Comparison of ENCODE assay signal across 13 mouse cellular contexts in the genomic region with DNA sequence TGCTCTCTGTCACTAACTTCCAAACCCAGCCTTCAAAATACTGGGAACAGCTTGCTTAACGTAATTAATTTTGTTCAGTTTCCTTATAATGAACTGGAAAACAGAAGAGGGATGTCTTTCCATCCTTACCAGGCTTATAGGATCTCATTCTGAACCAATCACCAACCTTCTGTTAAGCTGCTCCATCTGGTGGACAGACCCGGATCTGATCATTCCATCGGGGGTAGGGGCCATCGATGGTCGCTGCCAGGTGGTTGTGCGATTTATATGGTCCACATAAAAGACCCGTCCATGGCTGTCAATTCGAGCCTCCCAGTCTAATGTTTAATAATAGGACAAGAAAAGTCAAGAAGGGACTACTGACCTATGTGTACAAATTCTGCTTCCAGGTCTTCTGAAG.
DNase-seq lines count a peak whose midpoint lies in the region; ATAC-seq and TF ChIP-seq lines count a peak whose summit lies in the region.
"Had no signal": no experiment of that assay in that cellular context is flagged by ENCODE, and none has a peak within 500 bp of the region (broad histone marks: within the 10 kb centered on the region; RNA-seq: fewer than 3 reads in every experiment).

No protein-coding gene starts in this region.

- no peaks in the 10 kb centered on the region for H3K27me3 ChIP-seq in kidney, adult 2 months (replicated peaks; ENCODE audit: control insufficient read depth, insufficient read depth, low read length)
- H3K27me3 ChIP-seq in kidney, embryonic 16.5 days (ENCODE audit: insufficient read depth, low read length) = no peaks in the 10 kb centered on the region
- H3K27me3 ChIP-seq in midbrain, embryonic 14.5 days (ENCODE audit: control insufficient read depth, insufficient read depth, low read length) = no peaks in the 10 kb centered on the region
- no peaks in the 10 kb centered on the region for H3K27me3 ChIP-seq in midbrain, embryonic 13.5 days
- H3K27me3 ChIP-seq: kidney, embryonic 15.5 days; neural tube, embryonic 13.5 days had no signal

- no peak overlapping the region for H3K9ac ChIP-seq in kidney, embryonic 16.5 days (replicated peaks; ENCODE audit: low read length)
- no peak overlapping the region for H3K9ac ChIP-seq in midbrain, embryonic 14.5 days (replicated peaks; ENCODE audit: low read length)
- H3K9ac ChIP-seq in midbrain, embryonic 13.5 days (replicated peaks) = no peak overlapping the region
- H3K9ac ChIP-seq: kidney, embryonic 15.5 days; neural tube, embryonic 13.5 days had no signal

- H3K9me3 ChIP-seq in kidney, embryonic 16.5 days (ENCODE audit: low read length) = no peaks in the 10 kb centered on the region
- no peaks in the 10 kb centered on the region for H3K9me3 ChIP-seq in midbrain, embryonic 14.5 days (ENCODE audit: control insufficient read depth, low read length)
- H3K9me3 ChIP-seq in midbrain, embryonic 13.5 days = no peaks in the 10 kb centered on the region
- H3K9me3 ChIP-seq: forebrain, embryonic 10.5 days; kidney, embryonic 15.5 days; neural tube, embryonic 13.5 days had no signal

- no peak overlapping the region for H3K4me2 ChIP-seq in kidney, embryonic 16.5 days (replicated peaks; ENCODE audit: low read depth, low read length)
- H3K4me2 ChIP-seq in midbrain, embryonic 14.5 days (ENCODE audit: low read length) = no peak overlapping the region
- H3K4me2 ChIP-seq in midbrain, embryonic 13.5 days (replicated peaks) = no peak overlapping the region
- H3K4me2 ChIP-seq: kidney, embryonic 15.5 days; neural tube, embryonic 13.5 days had no signal

- no peak for DNase-seq in kidney, adult 2 months
- peak; percentile 8 for DNase-seq in midbrain, embryonic 14.5 days
- DNase-seq in MN1 (ENCODE audit: low spot score) = peak; percentile 6
- DNase-seq in retina, embryonic 14.5 days (ENCODE audit: low spot score) = peak; percentile 25
- DNase-seq: cerebellum, postnatal 36 days; heart, postnatal 36 days; lung, postnatal 10 days had no signal

- no peak for TF ChIP-seq POLR2A in kidney, adult 2 months (IDR thresholded peaks at IDR 0.05; ENCODE audit: low read depth, low read length)

- no peaks in the 10 kb centered on the region for H3K36me3 ChIP-seq in kidney, adult 2 months (ENCODE audit: control insufficient read depth, insufficient read depth, low read length)
- no peaks in the 10 kb centered on the region for H3K36me3 ChIP-seq in kidney, embryonic 16.5 days (ENCODE audit: insufficient read depth, low read length)
- H3K36me3 ChIP-seq in midbrain, embryonic 14.5 days (ENCODE audit: control insufficient read depth, insufficient read depth, low read length) = peaks cover 12% of the 10 kb centered on the region
- peaks cover 30% of the 10 kb centered on the region for H3K36me3 ChIP-seq in midbrain, embryonic 13.5 days
- H3K36me3 ChIP-seq: forebrain, embryonic 10.5 days; kidney, embryonic 15.5 days had no signal

- WGBS in kidney, adult 2 months = 30% methylated on average over 8 of the region's 8 CpGs
- 29% methylated on average over 8 of the region's 8 CpGs for WGBS in kidney, embryonic 16.5 days
- WGBS in midbrain, embryonic 14.5 days = 29% methylated on average over 8 of the region's 8 CpGs
- 34% methylated on average over 8 of the region's 8 CpGs for WGBS in midbrain, embryonic 13.5 days

- no peak overlapping the region for H3K4me3 ChIP-seq in kidney, adult 2 months (ENCODE audit: insufficient read depth, low read depth, low read length)
- H3K4me3 ChIP-seq in kidney, embryonic 16.5 days (ENCODE audit: low read length) = no peak overlapping the region
- H3K4me3 ChIP-seq in midbrain, embryonic 14.5 days (replicated peaks; ENCODE audit: low read depth, low read length) = no peak overlapping the region
- no peak overlapping the region for H3K4me3 ChIP-seq in midbrain, embryonic 13.5 days (replicated peaks)
- H3K4me3 ChIP-seq: forebrain, embryonic 10.5 days; kidney, embryonic 15.5 days; neural tube, embryonic 13.5 days had no signal

- ATAC-seq in kidney, embryonic 16.5 days (ENCODE audit: low FRiP score, low TSS enrichment) = no peak
- ATAC-seq in midbrain, embryonic 14.5 days (ENCODE audit: low FRiP score, low TSS enrichment) = no peak
- no peak for ATAC-seq in midbrain, embryonic 13.5 days
- ATAC-seq in granulocyte monocyte progenitor cell, adult 5-6 weeks (replicated peaks; ENCODE audit: poor library complexity, severe bottlenecking) = no peak

- H3K4me1 ChIP-seq in kidney, adult 2 months (ENCODE audit: control insufficient read depth, insufficient read depth, low read length) = no peaks in the 10 kb centered on the region
- no peaks in the 10 kb centered on the region for H3K4me1 ChIP-seq in kidney, embryonic 16.5 days (ENCODE audit: insufficient read depth, low read length)
- no peaks in the 10 kb centered on the region for H3K4me1 ChIP-seq in midbrain, embryonic 14.5 days (ENCODE audit: control insufficient read depth, insufficient read depth, low read length)
- H3K4me1 ChIP-seq in midbrain, embryonic 13.5 days (replicated peaks) = no peaks in the 10 kb centered on the region
- H3K4me1 ChIP-seq: forebrain, embryonic 10.5 days; kidney, embryonic 15.5 days; neural tube, embryonic 13.5 days had no signal

- no peak overlapping the region for H3K27ac ChIP-seq in kidney, adult 2 months (ENCODE audit: insufficient read depth, low read depth, low read length)
- no peak overlapping the region for H3K27ac ChIP-seq in kidney, embryonic 16.5 days (ENCODE audit: low read length)
- no peak overlapping the region for H3K27ac ChIP-seq in midbrain, embryonic 14.5 days (replicated peaks; ENCODE audit: low read depth, low read length)
- no peak overlapping the region for H3K27ac ChIP-seq in midbrain, embryonic 13.5 days
- H3K27ac ChIP-seq: forebrain, embryonic 10.5 days; kidney, embryonic 15.5 days; neural tube, embryonic 13.5 days had no signal

- peak; percentile 24; the same call in 1 of the 2 replicates for TF ChIP-seq CTCF in kidney, adult 2 months (conservative IDR thresholded peaks at IDR 0.05; ENCODE audit: insufficient read depth, insufficient read length, low read depth, low read length)
